Mouse (Mus musculus): Measurements from ENCODE around the gene Ddx31. TPM values are rescaled to one million over a fixed set of nuclear protein-coding genes. Genes with fewer than 3 reads are reported as not detected.

Ddx31 gene
- total and polyA plus RNA-seq, 3 experiments, result 20.9 to 26.0 TPM; not detected in 1

GRCm38 (mm10) chr2:28797490-28798106 lies 42.6 kb upstream of the Ddx31 start (continued):
- no peak for TF ChIP-seq RCOR1 (IDR thresholded peaks at IDR 0.05; ENCODE audit: low read depth, low read length)

GRCm38 (mm10) chr2:28798390-28798789 lies 41.8 kb upstream of the Ddx31 start:
- peak overlapping the region; percentile 54 for H3K27ac ChIP-seq (ENCODE audit: control insufficient read depth, low read depth, low read length)
- peak; percentile 80 for DNase-seq (ENCODE audit: low read depth, low spot score)
- peaks cover 0 to 22% of the 10 kb centered on the region in 2 experiments; a peak in 2 of 4 replicates for H3K36me3 ChIP-seq (ENCODE audit: control insufficient read depth in 1 of 2, insufficient read depth in 2 of 2, low read length in 2 of 2)
- H3K4me3 ChIP-seq (ENCODE audit: control insufficient read depth in 1 of 2, insufficient read depth in 1 of 2, low read depth in 2 of 2, low read length in 2 of 2), result peak overlapping the region in 1 of 2 experiments; percentile 22; a peak in 1 of 4 replicates
- H3K9ac ChIP-seq (ENCODE audit: control insufficient read depth, low read depth, low read length, poor library complexity, severe bottlenecking), result no peak overlapping the region
- no peaks in the 10 kb centered on the region for H3K9me3 ChIP-seq (replicated peaks; ENCODE audit: insufficient read depth, low read length)
- peaks cover 11 to 23% of the 10 kb centered on the region in 2 experiments for H3K4me1 ChIP-seq (ENCODE audit: control insufficient read depth in 1 of 2, insufficient read depth in 2 of 2, low read length in 2 of 2)
- H3K79me2 ChIP-seq (ENCODE audit: control insufficient read depth, insufficient read depth, low read length, poor library complexity), result no peaks in the 10 kb centered on the region
- H3K27me3 ChIP-seq (ENCODE audit: control insufficient read depth in 1 of 2, insufficient read depth in 2 of 2, low read length in 2 of 2), result no peaks in the 10 kb centered on the region; a peak in 1 of 4 replicates
- TF ChIP-seq ELF1 (IDR thresholded peaks at IDR 0.05; ENCODE audit: low read depth, low read length) (0 out of 2 replicates have a peak, but pooled peaks have one; percentile 16), TCF12 (IDR thresholded peaks at IDR 0.05; ENCODE audit: low read depth, low read length) (0 out of 2 replicates have a peak, but pooled peaks have one; percentile 32), NELFE (IDR thresholded peaks at IDR 0.05; ENCODE audit: low read depth, low read length) (no peak), GATA1 (IDR thresholded peaks at IDR 0.05; ENCODE audit: low read depth, low read length) (peak; percentile 87), EP300 (IDR thresholded peaks at IDR 0.05; ENCODE audit: low read depth in 1 of 2, low read length in 2 of 2) (peak; percentile 41 to 67; a peak in 3 of 4 replicates), ETS1 (IDR thresholded peaks at IDR 0.05; ENCODE audit: low read depth, low read length) (peak; percentile 60), UBTF (IDR thresholded peaks at IDR 0.05; ENCODE audit: borderline replicate concordance, insufficient read depth, low read depth, low read length) (no peak)

DNA sequence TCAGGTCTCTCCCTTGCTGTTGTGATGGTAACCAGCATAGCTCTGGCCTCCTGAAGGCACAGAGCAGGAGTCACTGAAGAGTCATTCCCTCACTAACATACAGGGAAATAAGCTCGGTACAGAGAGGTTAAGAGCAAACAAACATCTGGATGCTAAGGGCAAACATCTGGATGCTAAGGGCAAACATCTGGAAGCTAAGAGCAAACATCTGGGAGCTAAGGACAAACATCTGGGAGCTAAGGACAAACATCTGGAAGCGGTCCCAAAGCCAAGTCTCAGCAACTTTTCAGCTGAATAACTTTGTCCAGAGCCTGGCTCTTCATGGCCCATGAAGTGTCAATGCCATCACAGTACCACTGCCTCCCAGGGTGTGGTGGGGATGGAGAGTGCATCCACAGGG lies 40.6 kb upstream of the Ddx31 start:
- peaks cover 11 to 23% of the 10 kb centered on the region in 2 experiments for H3K4me1 ChIP-seq (ENCODE audit: control insufficient read depth in 1 of 2, insufficient read depth in 2 of 2, low read length in 2 of 2)
- no peak for TF ChIP-seq SIN3A (IDR thresholded peaks at IDR 0.05; ENCODE audit: low read length)
- TF ChIP-seq RCOR1 (IDR thresholded peaks at IDR 0.05; ENCODE audit: low read depth, low read length), result no peak
- TF ChIP-seq NRF1 (IDR thresholded peaks at IDR 0.05; ENCODE audit: insufficient read depth, low read depth, low read length, poor library complexity, severe bottlenecking), result no peak
- no peak for TF ChIP-seq HCFC1 (IDR thresholded peaks at IDR 0.05; ENCODE audit: low read depth, low read length)
- TF ChIP-seq MEF2A (IDR thresholded peaks at IDR 0.05; ENCODE audit: extremely low read depth, insufficient replicate concordance, low read depth, low read length, poor library complexity, severe bottlenecking), result no peak
- TF ChIP-seq EP300 (IDR thresholded peaks at IDR 0.05; ENCODE audit: low read depth in 1 of 2, low read length in 2 of 2), result no peak
- TF ChIP-seq CHD2 (IDR thresholded peaks at IDR 0.05; ENCODE audit: low read length), result no peak
- no peak for TF ChIP-seq UBTF (IDR thresholded peaks at IDR 0.05; ENCODE audit: borderline replicate concordance, insufficient read depth, low read depth, low read length)
- no peak for TF ChIP-seq MYB (IDR thresholded peaks at IDR 0.05; ENCODE audit: low read depth, low read length)
- no peak for TF ChIP-seq E2F4 (IDR thresholded peaks at IDR 0.05; ENCODE audit: borderline replicate concordance, low read depth, low read length)
- no peak for TF ChIP-seq ZNF384 (IDR thresholded peaks at IDR 0.05; ENCODE audit: low read depth, low read length)
- no peak for TF ChIP-seq MAX (IDR thresholded peaks at IDR 0.05; ENCODE audit: low read length)
- TF ChIP-seq NELFE (IDR thresholded peaks at IDR 0.05; ENCODE audit: low read depth, low read length), result no peak
- no peak for TF ChIP-seq MAZ (IDR thresholded peaks at IDR 0.05; ENCODE audit: low read depth, low read length)
- TF ChIP-seq POLR2AphosphoS2 (IDR thresholded peaks at IDR 0.05; ENCODE audit: low read length), result no peak
- no peak overlapping the region for H3K4me3 ChIP-seq (ENCODE audit: control insufficient read depth in 1 of 2, insufficient read depth in 1 of 2, low read depth in 2 of 2, low read length in 2 of 2)

More for the DNA sequence above, 40.6 kb upstream of the Ddx31 start:
- Histone ChIP-seq H3K27ac (ENCODE audit: control insufficient read depth, low read depth, low read length) (no peak overlapping the region), H3K36me3 (ENCODE audit: control insufficient read depth in 1 of 2, insufficient read depth in 2 of 2, low read length in 2 of 2) (peaks cover 0 to 22% of the 10 kb centered on the region in 2 experiments; a peak in 2 of 4 replicates), H3K27me3 (ENCODE audit: control insufficient read depth in 1 of 2, insufficient read depth in 2 of 2, low read length in 2 of 2) (no peaks in the 10 kb centered on the region; a peak in 1 of 4 replicates), H3K79me2 (ENCODE audit: control insufficient read depth, insufficient read depth, low read length, poor library complexity) (no peaks in the 10 kb centered on the region), H3K9ac (ENCODE audit: control insufficient read depth, low read depth, low read length, poor library complexity, severe bottlenecking) (no peak overlapping the region), H3K9me3 (replicated peaks; ENCODE audit: insufficient read depth, low read length) (no peaks in the 10 kb centered on the region)
- no peak for DNase-seq (ENCODE audit: low read depth, low spot score)

Data from MEL (cell line).